Mouse (Mus musculus): Measurements from ENCODE around the gene Smcr8.

The Smcr8 gene

DNA sequence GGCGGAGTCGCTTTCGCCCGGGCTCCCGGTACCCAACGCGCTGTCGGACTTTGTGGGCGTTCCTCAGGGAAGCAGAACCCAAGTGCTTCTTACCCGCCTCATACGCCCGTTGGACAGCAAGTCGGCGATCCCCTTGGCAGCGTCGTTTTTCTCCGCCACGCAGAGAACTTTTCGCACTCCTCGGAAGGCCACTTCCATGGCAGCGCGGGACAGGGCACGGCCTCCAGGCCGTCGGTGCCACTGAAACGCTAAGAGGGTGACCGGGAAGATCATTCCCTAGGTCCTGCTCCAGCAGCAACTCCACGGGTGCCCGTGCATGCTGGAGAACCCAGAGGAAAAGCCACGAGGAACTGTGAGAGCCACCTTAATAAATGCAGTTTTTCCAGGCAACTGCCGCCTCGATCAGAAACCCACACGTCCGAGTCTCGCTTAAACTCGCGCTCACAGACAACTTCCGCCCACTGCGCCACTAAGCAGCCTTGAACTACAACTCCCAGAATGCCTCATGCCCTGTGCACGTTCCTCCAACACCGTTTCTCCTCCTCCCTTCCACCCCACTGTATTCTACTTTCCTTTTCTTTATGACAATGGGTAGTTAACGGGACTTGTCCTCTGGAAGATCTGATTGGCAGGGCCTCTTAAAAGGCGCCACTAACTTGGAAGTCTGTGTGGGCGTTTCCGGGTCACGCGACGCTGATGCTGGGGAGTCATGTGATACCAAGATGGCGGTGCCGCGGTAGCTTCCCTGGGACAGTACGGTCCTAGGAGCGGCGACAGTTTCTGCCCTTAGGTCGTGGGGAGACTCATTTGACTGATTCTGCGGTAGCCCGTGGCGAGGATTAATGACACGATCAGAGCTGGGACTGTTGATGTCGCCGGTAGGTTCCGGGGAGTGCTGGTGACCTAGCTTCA, at the start of gene Smcr8, which contains the start of gene Top3a:
Gene Smcr8 (plus strand): TSS at position 696 of the 912 bp plus-strand sequence.
Gene Top3a (minus strand): TSS at position 537 of the 912 bp plus-strand sequence.
- peak; percentile 99 for DNase-seq (ENCODE audit: low read depth, low spot score)

- peak; percentile 96 for DNase-seq (ENCODE audit: low read depth, low spot score)
Measured at GRCm38 (mm10) chr11:60728260-60728761, 49.0 kb upstream of the Smcr8 start, which contains the start of gene Mief2. Gene Mief2, plus strand, starts transcription at chr11:60728398.

DNA sequence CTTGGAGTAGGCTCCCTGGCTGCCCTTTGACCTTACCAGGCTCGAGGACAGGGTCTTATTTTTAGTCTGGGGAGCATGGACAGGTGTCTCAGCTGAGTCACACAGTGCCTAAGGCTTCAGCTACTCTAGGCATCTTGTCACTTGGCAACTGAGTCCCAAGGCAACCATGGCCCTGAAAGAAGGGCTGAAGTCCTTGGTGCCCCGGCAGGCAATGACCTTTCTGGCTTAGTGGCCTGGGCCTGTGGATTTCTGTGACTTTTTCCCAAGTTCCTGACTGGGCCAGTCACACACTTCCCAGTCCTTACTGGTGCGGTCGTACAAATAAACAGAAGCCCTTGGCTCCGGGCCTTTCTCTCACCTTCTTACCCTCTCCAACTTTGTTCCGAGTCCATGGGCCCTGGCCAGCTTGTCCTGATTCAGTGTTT, 48.1 kb upstream of the Smcr8 start:
- no peak for DNase-seq (ENCODE audit: low read depth, low spot score)

- no peak for DNase-seq (ENCODE audit: low read depth, low spot score)
Measured at GRCm38 (mm10) chr11:60730169-60730568, 47.2 kb upstream of the Smcr8 start.

DNA sequence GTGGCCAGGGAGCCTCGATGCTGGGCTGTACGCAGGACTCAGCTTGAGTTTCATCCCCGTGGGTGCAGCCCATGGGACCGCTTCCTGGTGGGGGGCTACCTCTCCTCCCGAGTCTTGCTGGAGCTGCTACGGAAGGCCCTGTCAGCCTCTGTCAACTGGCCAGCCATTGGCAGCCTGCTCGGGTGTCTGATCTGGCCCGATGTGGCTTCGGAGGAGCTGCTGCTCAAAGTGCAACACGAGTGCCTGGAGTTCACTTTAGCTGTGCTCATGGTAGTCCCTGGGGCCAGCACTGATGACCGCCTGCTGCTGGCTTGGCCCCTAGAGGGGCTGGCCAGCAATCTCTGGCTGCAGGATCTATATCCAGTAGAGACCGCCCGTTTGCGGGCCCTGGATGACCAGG, 46.1 kb upstream of the Smcr8 start:
- no peak for DNase-seq (ENCODE audit: low read depth, low spot score)

DNA sequence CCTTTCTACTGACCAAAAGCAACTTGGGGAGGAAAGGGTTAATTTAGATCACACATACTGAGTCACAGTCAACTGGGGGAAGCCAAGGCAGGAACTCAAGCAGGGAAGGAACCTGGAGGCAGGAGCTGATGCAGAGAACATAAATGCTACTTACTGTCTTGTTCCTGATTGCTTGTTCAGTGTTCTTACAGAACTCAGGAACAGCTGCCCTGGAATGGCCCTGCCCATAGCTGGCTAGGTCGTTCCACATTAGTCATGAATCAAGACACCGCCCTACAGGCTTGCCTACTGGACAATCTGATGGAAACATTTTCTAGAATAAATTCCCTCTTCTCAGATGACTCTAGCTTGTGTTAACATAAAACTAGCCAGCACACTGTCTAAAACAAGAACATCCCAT, 43.1 kb upstream of the Smcr8 start:
- DNase-seq (ENCODE audit: low read depth, low spot score) = peak; percentile 70

- no peak for DNase-seq (ENCODE audit: low read depth, low spot score)
Measured at GRCm38 (mm10) chr11:60735191-60735590, 42.1 kb upstream of the Smcr8 start.

DNA sequence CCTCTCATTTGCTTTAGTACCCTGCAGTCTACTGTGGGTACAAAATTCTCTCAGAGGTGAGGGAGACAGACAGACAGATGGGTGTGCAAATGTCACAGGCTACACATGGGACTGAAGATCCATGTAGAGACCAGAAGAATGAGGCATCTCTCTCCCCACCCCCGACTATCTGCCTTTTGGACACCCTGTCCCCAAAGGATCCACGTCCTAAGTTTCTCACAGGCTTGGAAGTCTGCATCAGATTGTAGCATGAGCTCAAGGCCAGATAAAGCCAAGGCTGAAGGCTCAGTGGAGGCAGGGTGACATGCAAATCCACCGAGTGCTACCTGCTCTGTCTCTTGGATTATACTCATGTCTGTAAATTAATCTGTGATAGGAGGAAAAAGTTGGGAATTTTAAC, 40.8 kb upstream of the Smcr8 start:
- DNase-seq (ENCODE audit: low read depth, low spot score) = no peak

DNA sequence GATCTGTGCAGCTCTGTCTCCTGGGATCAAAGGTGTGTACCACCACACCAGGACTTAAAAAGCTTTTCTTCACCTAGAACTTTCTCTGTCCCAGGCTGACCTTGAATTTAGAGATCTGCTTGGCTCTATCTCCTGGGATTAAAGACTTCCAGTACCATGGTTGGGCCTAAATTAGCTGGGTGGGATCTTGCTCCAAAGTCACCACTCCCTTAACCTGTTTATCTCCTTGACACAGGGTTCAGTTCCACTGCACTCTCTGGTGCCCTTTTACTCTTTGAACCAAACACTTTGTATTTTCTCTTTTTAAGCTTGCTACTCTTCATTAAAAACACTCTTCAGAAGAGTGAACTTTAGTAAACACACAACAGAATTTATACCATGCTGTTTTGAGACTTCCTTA, 39.9 kb upstream of the Smcr8 start:
- DNase-seq (ENCODE audit: low read depth, low spot score) = no peak

DNA sequence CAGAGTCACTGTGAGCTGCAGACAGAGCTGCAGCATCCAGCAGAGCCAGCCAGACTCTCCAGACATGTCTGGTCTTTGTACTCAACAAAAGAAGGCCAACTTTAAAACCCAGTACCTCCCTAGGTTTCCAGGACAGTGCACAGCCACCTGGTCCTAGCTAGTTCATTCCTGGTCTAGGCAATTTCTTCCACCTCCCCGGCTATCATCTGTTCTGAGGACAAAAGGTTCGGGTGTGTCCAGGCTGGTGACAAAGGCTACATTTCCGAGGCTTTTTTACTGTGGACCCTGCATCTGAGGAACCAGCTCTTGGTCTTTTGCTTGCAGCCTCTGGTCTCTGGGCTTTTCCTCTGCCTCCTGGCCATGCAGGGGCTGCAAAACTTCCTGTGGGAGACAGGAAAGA, 37.0 kb upstream of the Smcr8 start:
- DNase-seq (ENCODE audit: low read depth, low spot score) = no peak

- no peak for DNase-seq (ENCODE audit: low read depth, low spot score)
Measured at GRCm38 (mm10) chr11:60755570-60755969, 21.8 kb upstream of the Smcr8 start.

GRCm38 (mm10) chr11:60761681-60762080, 15.6 kb upstream of the Smcr8 start:
- DNase-seq (ENCODE audit: low read depth, low spot score) = no peak

GRCm38 (mm10) chr11:60766969-60767368, 10.4 kb upstream of the Smcr8 start:
- peak; percentile 41 for DNase-seq (ENCODE audit: low read depth, low spot score)

DNA sequence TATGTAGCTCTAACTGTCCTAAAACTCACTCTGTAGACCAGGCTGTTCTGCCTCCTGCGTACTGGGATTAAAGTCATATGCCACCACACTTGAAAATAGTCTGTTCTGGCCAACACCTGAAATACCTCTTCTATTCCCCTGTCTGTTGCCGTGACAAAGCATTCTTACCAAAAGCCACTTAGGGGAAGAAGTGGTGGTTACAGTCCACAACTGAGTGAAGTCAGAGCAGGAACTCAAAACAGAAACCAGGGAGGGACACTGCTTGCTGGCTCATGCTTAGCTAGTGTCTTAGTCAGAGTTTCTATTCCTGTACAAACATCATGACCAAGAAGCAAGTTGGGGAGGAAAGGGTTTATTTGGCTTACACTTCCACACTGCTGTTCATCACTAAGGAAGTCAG, 8.0 kb upstream of the Smcr8 start:
- no peak for DNase-seq (ENCODE audit: low read depth, low spot score)

- no peak for DNase-seq (ENCODE audit: low read depth, low spot score)
Measured at GRCm38 (mm10) chr11:60770776-60771175, 6.5 kb upstream of the Smcr8 start.

DNA sequence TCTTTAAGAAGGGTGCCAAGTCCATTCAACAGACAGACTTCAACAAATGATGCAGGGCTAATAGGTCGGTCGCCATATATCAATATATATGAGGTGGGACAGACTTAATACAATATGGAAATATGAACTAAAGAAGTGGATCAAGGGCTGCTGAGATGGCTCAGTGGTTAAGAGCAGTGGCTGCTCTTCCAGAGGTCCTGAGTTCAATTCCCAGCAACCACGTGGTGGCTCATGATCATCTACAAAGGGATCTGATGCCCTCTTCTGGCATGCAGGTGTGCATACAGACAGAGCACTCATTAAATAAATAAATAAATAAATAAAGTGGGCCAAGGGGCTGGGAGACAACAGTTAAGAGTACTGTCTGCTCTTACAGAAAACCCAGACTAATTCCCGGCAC, 5.2 kb upstream of the Smcr8 start:
- DNase-seq (ENCODE audit: low read depth, low spot score) = no peak

DNA sequence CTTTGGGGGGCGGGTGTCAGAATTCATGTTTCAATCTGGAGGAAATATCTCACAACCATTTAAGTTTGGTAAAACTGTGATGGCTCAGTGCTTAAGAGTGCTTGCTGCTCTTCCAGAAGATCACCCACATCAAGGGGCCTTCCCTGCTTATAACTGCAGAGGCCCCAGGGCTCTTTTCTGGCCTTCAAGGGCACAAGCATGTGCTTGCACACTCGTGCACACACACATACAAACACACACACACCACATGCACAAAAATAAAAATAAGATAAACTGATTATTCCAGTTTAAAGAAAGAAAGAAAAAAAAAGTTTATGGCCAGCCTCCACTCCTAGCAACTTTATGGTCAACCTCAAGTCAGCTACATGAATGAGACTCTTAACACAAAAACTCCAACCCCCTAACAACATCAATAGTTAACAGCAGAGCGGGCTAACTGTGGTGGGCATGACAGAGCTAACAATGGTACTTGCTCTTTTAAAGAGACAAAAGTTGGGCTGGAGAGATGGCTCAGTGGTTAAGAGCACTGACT, 3.1 kb upstream of the Smcr8 start:
- DNase-seq (ENCODE audit: low read depth, low spot score) = no peak

GRCm38 (mm10) chr11:60774841-60775240, 2.5 kb upstream of the Smcr8 start:
- no peak for DNase-seq (ENCODE audit: low read depth, low spot score)

GRCm38 (mm10) chr11:60775578-60775977, 1.7 kb upstream of the Smcr8 start:
- no peak for DNase-seq (ENCODE audit: low read depth, low spot score)

- no peak for DNase-seq (ENCODE audit: low read depth, low spot score)
Measured at GRCm38 (mm10) chr11:60776107-60776828, 1.1 kb upstream of the Smcr8 start.

DNA sequence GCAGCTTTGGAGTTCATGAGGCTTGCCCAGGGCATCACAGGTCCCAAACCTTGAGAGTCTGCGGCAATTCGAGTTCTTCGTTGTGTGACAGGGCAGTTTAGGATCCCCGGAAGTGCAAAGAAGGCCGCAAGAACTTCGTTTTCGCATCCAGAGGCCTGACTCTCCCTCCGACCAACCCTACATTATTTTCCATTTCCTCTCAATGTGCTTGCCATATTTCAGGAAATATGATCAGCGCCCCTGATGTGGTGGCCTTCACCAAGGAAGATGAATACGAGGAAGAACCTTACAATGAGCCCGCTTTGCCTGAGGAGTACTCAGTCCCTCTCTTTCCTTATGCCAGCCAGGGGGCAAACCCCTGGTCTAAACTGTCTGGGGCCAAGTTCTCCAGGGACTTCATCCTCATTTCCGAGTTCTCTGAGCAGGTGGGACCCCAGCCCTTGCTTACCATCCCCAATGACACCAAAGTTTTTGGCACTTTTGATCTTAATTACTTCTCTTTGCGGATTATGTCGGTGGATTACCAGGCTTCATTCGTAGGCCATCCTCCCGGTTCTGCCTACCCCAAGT, 562 bp downstream of the Smcr8 start:
- DNase-seq (ENCODE audit: low read depth, low spot score) = no peak

DNA sequence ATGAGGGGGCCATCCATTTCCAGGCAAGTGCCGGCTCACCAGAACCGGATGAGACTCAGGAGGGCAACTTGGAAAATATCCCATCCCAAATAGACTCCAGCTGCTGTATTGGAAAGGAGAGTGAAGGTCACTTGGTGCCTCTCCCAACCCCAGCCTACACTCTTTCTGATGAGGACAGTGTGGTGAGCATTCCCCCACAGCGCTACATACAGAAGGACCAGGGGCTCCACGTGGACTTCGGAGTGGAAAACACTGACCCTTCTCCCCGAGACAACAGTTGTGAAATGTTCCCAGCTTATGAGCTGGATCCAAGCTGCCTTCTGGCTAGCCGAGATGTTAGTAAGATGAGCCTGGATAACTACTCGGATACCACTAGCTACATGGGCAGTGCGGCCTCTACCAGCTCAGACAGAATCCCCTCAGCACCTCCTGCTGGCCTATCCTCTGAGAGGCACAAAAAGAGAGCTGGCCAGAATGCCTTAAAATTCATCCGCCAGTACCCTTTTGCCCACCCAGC, 2.4 kb downstream of the Smcr8 start:
- DNase-seq (ENCODE audit: low read depth, low spot score) = no peak

Measured in 3T3-L1 (cell line).